Mouse (Mus musculus): ENCODE data around the gene Spryd4. TPM values are rescaled to one million over a fixed set of nuclear protein-coding genes. Genes with fewer than 3 reads are reported as not detected.

Spryd4 gene
- 10.3 and 13.3 TPM in 2 replicates for polyA plus RNA-seq (2012; rRNA removed)

DNA sequence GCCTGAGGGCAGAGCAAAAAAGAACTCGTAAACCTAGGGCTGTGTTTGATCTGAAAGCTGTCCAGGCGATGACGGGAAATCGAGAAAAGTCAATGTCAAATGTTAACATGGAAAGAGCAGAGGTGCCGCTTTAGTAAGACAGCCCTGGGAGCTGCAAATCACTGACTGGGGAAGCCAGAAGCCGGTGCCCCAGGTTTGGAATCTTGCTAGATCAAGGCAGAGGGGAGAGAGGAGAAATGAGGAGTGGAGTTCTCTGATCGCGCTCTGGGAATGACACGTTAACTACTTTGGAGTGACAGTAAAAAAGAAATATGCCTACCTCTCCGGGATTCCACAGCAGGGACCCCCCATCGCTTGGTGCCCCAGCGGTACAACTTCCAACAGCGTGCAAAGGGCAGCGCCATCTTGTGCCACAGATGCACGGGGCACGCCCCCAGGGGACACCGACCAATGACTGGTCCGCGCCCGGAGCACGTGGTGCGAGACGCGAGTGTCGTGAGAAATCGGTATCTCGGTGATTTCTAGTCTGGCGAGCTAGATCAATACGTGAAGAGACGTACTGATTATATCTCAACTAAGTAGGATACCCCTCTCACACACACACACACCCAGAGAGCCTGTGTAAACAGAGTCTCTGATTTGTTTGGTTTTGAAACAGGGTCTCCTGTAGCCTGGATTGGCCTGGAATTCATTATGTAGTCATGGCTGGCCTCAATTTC lies at the start of gene Spryd4:
TSS of gene Spryd4 (minus strand) at position 418 of the 719 bp plus-strand sequence.

DNA sequence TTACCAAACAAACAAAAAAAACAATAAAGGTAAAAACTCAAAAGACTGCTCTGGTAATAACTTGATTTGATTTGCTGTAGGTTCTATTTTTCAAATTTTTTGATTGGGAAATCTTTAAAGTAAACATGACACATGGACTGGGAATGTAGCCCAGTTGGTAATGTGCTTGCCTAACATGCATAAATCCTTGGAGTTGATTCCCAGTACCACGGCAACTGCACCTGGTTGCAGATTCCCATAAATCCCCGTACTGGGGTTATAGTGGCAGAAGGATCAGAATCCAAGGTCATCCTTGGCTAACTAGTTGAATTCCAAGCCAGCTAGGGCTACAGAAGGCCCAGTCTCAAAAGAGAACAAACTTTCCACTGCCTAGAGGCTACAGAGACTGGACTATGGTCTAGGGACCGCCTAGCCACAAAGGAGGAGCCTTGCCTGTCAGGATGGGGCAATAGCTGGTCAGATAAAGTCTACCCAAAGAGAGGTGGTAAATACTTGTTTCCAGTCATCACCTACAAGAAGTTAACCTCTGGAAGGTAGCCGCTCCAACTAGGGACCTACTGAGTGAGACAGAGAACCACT lies 42.2 kb upstream of the Spryd4 start, which contains the start of gene Apon:
TSS of gene Apon (plus strand) at position 420 of the 579 bp plus-strand sequence.

DNA sequence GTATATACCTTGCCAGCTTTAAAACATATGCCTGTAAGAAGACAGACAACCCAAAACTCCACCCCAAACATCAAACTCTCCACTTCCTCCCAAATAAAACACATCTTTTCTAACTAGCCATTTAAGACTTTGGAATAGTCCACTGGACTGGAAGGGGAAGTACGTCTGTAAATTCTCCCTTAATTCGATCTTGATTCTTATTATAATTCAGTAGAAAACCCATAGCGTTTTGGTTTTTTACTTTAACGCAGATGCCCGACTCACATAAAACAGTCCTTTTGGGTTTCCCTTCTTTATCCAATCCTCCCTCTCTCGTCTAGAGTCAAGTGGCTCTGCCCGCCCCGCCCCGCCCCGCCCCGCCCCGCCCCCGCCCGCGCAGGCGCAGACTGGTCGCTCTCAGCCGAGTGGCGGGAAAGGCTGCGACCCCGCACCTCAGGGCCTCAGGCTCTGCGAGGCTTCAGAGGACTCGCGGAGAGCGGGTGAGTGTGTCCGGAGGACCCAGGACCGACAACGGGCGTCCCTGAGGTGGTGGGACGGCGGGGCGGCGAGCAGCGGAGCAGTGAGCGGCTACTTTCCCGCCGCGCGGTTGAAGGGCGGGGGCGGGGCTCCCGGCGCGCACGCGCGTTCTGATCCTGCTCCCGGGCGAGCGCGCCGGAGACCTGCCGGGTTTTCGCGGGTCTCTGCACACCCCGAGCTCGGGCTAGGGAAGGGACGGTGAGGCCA lies 20.3 kb upstream of the Spryd4 start, which contains the start of gene Timeless:
TSS of gene Timeless (plus strand) at position 369 of the 723 bp plus-strand sequence.

DNA sequence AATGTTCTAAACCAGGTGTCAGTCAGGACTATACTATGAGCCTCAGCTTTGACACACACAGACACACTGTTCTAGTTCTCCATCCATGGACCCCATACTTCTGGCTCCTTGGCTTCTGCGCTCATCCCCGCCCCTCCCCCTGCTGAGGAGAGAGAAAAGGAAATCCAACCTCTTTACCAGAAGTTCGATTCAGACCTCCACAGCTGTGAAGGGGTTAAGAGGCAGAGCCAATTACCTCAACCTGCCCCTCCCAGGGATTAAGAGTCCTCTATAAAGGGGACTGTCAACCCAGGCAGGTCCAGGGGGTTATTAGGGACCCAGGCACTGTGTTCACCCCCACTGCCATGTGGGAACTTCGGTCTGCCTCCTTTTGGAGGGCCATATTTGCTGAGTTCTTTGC lies 13.9 kb upstream of the Spryd4 start, which contains the start of gene Mip:
TSS of gene Mip (plus strand) at position 301 of the 400 bp plus-strand sequence.

DNA sequence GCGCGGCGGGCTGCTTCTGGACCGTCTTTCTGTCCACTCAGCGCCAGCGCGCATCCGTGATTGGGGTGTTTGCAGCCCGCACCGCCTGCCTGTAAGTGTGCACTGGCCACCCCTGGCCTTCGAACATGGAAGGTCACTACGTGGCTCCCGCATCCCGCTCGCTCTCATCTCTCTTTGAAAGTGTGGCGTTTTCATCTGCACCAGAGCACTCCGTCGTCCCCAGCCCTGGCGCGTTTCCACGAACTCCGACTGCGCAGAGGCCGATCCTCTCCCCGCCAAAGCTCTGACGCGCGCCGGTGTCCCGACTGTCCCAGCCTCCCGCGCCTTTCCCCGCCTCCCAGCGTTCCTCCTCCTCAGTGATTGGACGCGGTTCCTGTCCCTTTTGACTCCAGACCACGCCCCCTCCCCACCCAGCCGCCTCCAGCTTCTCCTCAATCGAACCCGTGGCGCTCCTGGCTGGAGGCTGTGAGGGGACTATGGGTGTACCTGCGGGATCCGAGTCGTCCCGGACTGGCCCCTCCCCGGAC lies 17.5 kb downstream of the Spryd4 start, which contains the start of gene Gls2:
TSS of gene Gls2 (plus strand) at position 434 of the 527 bp plus-strand sequence.

DNA sequence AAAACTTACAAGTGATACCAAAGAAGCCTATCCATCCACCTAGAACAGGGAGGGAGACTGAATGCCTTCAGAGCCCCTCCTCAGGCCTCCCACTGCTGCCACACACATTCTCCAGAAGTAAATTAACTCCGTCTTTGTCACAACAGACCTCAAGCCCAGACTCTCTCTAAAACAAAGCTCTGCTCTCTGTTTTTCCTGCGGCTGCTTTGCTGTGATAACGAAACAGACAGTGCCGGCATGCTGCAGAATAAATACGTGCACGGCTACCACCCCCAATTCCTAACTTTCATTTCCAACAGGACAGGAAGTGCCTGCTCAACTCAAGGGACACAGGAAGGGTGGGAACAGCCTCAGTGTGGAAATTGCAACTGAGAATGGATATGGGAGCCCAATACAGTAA lies 31.6 kb downstream of the Spryd4 start, which contains the start of gene Rbms2:
TSS of gene Rbms2 (minus strand) at position 309 of the 400 bp plus-strand sequence.

Other genes with a start within 250 kb of the Spryd4 start
- not detected in 2 replicates for gene Hsd17b6, start 204.2 kb downstream of the Spryd4 start, polyA plus RNA-seq (2012; rRNA removed)
- 2.0 and 2.3 TPM in 2 replicates for gene Prim1, start 196.6 kb downstream of the Spryd4 start, polyA plus RNA-seq (2012; rRNA removed)
- 168 and 269 TPM in 2 replicates for gene Naca, start 176.2 kb downstream of the Spryd4 start, polyA plus RNA-seq (2012; rRNA removed)
- 31.9 and 33.8 TPM in 2 replicates for gene Ptges3, start 152.9 kb downstream of the Spryd4 start, polyA plus RNA-seq (2012; rRNA removed)
- 5,215 and 5,581 TPM in 2 replicates for gene Atp5b, start 128.5 kb downstream of the Spryd4 start, polyA plus RNA-seq (2012; rRNA removed)
- gene Baz2a, start 120.2 kb downstream of the Spryd4 start, polyA plus RNA-seq (2012; rRNA removed): 30.8 and 32.8 TPM in 2 replicates
- gene Rbms2, start 31.5 kb downstream of the Spryd4 start, polyA plus RNA-seq (2012; rRNA removed): 53.3 and 58.5 TPM in 2 replicates
- gene Gls2, start 17.4 kb downstream of the Spryd4 start, polyA plus RNA-seq (2012; rRNA removed): 7.5 and 8.4 TPM in 2 replicates
- gene Mip, start 14.0 kb upstream of the Spryd4 start, polyA plus RNA-seq (2012; rRNA removed): not detected in 2 replicates
- 2.1 and 3.0 TPM in 2 replicates for gene Timeless, start 20.3 kb upstream of the Spryd4 start, polyA plus RNA-seq (2012; rRNA removed)
- 0.12 TPM in 2 replicates for gene Apon, start 42.3 kb upstream of the Spryd4 start, polyA plus RNA-seq (2012; rRNA removed)
- 0.20 and 0.29 TPM in 2 replicates for gene Apof, start 56.9 kb upstream of the Spryd4 start, polyA plus RNA-seq (2012; rRNA removed)
- 20.7 and 21.5 TPM in 2 replicates for gene Stat2, start 58.8 kb upstream of the Spryd4 start, polyA plus RNA-seq (2012; rRNA removed)
- 0.24 and 0.28 TPM in 2 replicates for gene Il23a, start 86.9 kb upstream of the Spryd4 start, polyA plus RNA-seq (2012; rRNA removed)
- 19.3 and 23.6 TPM in 2 replicates for gene Pan2, start 91.5 kb upstream of the Spryd4 start, polyA plus RNA-seq (2012; rRNA removed)
- 43.9 and 51.7 TPM in 2 replicates for gene Cnpy2, start 110.7 kb upstream of the Spryd4 start, polyA plus RNA-seq (2012; rRNA removed)
- gene Cs, start 125.9 kb upstream of the Spryd4 start, polyA plus RNA-seq (2012; rRNA removed): 277 and 300 TPM in 2 replicates
- 114 and 153 TPM in 2 replicates for gene Coq10a, start 157.2 kb upstream of the Spryd4 start, polyA plus RNA-seq (2012; rRNA removed)
- 29.3 and 32.7 TPM in 2 replicates for gene Ankrd52, start 165.3 kb upstream of the Spryd4 start, polyA plus RNA-seq (2012; rRNA removed)
- 138 and 172 TPM in 2 replicates for gene Slc39a5, start 189.4 kb upstream of the Spryd4 start, polyA plus RNA-seq (2012; rRNA removed)
- 27.4 and 27.5 TPM in 2 replicates for gene Nabp2, start 199.7 kb upstream of the Spryd4 start, polyA plus RNA-seq (2012; rRNA removed)
- 21.8 and 24.4 TPM in 2 replicates for gene Rnf41, start 199.8 kb upstream of the Spryd4 start, polyA plus RNA-seq (2012; rRNA removed)
- gene Smarcc2, start 247.4 kb upstream of the Spryd4 start, polyA plus RNA-seq (2012; rRNA removed): 77.1 and 80.9 TPM in 2 replicates